Mouse (Mus musculus): ENCODE measurements at regions not wholly inside any gene's neighbourhood (a gene's known extent, or its start where the extent isn't known, plus 50 kb on each side); places are given as distances from the start of the nearest gene placed in this dataset.
"Not testable (repeated sequence)": the region's sequence is repeated elsewhere in the genome, so short reads cannot be mapped to it uniquely, and the experiment has no call there.

DNA sequence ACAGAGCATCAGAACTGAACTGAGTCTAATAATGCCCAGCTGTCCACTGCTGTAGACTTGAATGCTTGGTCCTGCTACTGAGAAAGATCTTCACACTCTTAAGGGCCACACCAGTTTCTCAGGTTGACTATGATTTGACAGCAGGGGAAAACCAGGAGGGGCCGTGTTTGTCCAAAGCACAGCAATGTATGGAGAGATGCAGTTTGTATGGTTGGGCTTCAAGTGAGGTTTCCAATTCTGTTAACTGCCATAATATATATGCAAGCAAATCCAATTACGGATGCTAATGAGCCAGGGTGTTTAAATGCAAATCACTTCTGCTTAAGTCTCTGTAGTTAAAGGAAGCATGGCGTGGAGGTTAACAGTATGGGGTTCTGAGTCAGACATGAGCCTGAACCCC lies 157.2 kb upstream of the 1700056E22Rik start:
- no peak for DNase-seq

DNA sequence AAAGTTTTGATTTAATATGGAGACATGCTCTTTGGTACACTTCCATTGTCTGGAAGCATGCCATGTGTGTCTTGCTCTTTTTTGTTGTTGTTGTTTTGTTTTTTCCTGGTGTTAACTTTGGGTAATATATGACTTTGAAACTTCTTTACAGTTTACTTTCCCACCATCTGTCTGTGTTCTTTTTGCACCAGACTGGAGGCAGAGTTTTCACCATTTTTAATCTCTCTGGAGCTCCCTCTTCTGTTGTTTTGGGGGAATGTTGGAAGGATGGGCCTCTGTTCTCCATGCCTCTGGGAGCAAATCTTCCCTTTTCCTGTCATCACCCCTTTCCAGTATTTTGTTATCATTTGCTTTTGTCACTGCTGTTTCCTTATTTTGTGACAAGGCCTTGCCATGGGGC lies 153.5 kb upstream of the 1700056E22Rik start:
- DNase-seq: no peak

DNA sequence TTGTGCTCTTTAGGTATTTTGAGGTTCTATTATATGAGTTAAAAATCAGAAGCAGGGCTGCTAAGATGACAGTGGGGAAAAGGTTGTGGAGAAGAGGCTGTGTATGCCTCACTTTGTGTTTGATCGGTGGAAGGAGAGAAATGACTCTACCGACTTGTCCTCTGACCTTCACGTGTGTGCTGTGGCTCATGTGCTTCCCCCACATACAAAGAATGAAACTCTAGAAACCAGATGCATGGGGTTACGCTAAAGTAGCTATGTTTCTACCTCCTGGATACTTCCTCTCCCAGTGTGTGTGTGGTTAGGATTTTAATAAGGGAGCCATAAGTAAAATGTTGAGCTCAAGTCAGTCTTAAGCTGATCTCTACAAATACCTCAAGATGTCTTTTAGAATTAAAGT lies 148.1 kb upstream of the 1700056E22Rik start:
- no peak for DNase-seq

DNA sequence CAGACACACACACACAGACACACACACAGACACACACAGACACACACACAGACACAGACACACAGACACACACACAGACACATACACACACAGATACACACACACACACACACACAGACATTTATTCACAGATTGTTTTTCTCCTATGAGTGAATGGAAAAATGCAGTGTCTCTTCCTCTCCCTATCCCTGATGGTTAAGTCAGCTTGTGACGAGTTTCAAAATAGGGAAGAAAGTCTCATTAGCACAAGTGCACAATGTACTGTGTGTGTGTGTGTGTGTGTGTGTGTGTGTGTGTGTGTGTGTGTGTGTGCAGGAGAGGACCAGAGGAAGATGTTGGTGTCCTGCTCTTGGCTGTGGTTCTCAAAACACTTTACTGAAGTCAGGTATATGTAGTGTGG lies 140.3 kb upstream of the 1700056E22Rik start:
- not testable (repeated sequence) for DNase-seq

DNA sequence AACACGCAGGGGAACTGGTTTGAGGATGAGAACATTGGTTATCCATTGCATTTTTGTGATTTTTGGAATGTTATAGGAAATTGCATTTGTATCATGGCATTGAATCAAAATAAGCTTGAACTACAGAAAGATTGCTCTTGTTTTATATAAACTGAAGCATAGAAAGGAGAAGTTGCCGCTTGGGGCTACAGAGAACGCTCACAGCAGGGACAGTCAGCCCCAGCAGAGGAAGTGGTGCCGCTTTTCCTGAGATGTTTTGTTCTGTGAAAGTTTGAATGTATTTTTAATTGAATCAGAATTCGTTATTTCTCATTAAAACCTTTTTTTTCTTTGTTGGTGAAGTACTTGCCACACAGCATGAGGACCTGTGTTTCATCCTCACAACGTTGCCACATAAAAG lies 139.6 kb upstream of the 1700056E22Rik start:
- no peak for DNase-seq

DNA sequence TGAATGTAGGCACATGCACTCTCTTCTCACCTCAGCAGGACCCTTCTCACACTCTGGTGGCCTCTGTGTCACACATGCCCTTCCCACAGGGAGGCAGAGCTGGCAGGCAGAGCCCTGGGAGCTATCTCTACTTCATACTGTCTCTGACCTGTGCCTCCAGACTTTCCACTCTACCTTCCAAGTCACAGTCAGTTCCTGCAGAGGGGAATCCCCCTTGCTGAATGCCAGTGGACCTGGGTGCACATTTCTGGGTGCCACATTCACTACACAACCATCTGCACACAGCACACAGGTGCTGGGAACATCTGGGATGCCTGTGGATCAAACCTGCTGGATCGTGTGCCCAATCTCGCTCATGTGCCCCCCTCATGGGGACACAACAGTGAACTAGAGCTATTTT lies 138.9 kb upstream of the 1700056E22Rik start:
- no peak for DNase-seq

DNA sequence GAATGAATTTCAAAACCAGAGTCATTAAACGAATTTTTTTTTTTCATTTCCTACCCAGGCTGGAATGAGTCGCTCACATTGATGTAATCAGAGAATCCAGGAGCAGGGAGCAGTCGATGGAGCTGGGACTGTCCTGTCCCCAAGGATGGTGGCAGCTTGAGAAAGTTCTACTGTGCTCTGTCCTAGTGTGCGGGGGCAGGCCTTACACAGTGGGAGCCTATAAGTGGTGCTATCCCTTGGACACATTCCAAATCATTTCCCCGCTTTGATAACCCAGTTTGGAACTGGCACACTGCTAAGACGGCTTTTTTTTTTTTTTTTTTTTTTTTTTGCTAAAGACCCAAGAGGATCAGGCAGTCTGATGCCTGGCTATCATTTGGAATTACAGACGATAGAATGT lies 137.5 kb upstream of the 1700056E22Rik start:
- no peak for DNase-seq

DNA sequence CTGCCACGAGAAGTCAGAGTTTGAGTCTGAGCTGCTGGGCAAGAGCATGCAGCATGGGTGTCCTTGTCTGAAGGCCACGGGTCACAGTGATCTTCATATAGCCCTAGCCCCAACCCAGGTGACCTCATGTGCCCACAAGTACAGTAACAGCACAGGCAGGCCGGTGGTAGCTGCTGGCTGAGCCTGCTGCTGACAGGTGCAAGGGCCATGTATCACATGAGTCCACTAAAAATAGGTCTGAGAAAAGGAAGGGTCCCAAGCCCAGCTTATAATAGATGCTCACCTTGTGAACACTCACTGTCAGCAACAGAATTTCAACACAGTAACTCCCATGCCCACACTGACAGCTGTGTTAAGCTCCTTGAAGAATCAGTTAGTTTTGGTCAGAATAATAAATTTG lies 136.8 kb upstream of the 1700056E22Rik start:
- DNase-seq: no peak

DNA sequence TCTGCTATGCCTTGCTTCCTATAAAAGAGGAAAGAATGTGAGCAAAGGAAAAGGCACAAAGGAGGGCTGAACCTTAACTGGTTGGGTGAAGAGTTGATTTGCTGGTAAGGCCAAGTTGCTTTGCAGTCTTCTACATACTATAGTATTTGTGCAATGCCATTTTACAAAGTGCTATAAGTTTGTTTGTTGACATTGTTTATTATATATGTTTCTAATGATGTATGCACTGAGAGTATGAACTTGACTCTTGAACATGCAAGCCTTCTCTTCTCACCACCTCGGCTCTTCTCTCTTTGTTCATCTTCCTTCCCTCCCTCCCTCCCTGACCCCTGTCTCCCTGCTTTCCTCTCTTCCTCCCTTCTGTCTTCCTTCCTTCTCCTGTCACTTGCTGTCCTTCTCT lies 135.9 kb upstream of the 1700056E22Rik start:
- no peak for DNase-seq

DNA sequence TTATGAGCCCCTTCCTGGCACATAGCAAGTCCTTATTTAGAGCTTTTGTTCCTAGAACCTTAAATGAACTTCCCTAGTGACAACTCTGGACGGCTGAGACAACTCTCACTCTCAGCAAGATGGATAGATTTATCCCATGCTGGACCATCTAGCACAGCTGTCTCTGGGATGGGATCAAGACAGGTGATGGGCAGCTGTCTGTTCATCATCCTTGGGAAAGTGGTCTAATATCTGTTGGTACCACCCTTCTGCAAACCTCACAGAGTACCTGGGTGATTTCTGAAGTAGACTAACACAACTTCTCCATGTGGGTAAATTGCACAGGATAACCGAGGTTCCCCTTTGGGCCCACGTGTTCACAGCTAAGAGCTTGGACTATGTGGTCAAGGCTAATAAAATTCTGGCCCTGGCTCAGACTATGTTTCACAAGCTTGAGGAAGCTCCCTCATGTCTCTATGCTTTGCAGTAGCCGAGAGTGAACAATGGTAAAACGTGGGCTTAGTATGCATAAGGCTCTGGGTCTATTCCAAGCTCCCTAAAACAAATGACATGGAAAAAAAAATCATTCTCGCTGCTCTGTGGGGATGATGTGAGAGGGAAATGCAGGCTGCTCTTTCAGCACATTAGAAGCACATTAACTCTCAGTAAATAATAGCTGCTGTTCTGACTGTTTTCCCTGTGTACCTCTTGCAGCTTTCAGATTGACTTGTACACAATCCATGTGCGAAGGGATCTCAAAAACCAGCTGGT lies 135.1 kb upstream of the 1700056E22Rik start:
- DNase-seq: no peak

DNA sequence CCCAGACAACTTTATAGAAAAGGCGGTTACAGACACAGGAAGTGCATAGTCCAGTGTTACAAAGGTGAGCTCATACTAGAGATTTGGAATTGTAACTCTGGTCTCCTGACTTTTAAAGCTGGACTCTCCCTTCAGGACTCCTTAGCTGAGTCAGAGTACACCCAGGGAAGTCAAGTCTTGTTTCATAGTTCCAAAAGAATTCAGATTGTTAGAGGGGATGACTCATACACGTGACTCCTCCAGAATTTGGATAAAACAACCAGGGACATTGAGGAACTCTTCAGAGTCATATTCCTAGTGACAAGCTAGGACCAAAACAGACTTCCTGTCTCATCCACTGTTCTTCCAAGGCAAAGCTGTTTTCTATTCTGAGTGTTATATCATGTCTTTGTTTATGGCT lies 132.8 kb upstream of the 1700056E22Rik start:
- DNase-seq: no peak

DNA sequence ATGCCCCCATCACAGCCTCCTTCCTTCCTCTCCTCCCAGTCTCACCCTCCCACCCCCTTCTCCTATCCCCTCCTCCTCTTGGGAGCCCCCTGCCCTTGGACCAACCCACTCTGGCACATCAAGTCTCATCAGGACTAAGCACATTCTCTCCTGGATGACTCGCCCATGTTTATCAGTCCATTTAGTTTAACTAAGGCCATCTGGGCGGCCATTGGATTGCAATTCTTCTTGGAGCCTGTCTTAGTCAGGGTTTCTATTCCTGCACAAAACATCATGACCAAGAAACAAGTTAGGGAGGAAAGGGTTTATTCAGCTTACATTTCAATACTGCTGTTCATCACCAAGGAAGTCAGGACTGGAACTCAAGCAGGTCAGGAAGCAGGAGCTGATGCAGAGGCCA lies 128.4 kb upstream of the 1700056E22Rik start:
- not testable (repeated sequence) for DNase-seq

DNA sequence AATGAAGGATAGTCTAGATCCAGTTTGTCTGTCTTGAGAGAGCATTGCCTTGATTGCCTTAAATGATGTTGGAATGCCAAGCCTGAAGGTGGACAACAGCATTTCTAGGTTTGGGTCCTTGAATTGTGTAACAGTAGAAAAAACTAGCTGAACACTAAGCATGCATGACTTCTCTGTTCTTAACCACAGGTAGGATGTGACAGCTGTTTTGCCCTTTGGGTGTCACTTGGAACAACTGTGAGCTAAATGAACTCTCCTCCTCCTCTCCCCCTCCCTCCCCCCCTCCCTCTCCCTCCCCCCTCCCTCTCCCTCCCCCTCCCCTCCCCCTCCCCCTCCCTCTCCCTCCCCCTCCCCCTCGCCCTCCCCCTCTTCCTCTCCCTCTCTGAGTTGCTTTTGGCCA lies 113.6 kb upstream of the 1700056E22Rik start:
- no peak for DNase-seq

DNA sequence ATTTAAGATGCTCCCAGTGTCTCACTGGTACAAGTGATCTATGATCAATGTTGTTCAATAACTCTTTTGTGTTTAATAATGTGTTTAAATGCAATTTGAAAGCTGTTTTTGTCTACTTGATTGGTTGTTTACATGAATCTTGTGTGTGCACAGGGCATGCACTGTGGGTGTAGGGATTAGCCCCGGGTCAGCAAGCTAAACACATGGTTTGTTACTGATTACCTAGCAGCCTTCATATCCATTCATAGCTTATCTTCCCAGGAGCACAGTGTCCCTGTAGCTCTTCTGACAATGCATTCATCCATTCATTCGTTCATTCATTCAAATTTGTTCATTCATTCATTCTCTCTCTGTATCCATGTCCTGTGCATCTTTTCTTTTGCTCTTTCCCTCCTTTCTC lies 108.9 kb upstream of the 1700056E22Rik start:
- no peak for DNase-seq

DNA sequence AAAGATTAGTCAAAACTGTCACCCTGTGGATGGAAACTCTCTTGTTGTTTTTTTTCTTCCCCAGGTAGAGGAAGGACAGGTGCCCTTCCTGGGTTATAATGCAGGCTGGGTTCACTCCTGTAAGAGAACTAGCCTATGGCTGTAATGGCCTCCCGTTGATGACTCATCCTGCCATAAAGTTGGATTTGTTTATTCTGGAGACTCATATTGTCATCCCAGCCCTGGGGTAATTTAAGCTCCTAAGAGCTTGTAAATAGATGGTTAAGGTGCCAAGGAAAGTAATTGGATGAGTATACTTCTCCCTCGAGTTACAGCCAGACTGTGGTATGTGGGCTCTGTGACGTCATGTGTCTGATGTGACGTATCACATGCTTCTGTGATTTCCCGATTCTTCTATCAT lies 106.4 kb upstream of the 1700056E22Rik start:
- no peak for DNase-seq

DNA sequence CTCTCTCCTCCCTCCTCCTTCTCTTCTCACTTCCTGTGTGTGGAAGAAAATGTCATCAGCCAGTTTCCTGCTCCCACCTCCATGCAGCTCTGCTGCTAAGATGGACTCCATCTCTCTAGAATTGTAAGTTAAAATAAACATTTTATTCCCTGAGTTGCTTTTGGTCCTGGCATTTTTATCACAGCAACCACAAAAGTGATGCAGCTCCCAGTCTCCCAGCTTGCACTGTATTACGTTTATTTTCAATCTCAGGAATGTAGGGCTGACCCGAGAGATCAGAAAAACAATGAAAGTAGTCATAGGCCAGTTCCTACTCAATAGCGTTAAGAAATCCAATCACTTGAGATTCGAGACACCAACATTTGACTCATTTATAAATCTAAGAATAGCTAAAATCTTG lies 106.0 kb upstream of the 1700056E22Rik start:
- DNase-seq: no peak

DNA sequence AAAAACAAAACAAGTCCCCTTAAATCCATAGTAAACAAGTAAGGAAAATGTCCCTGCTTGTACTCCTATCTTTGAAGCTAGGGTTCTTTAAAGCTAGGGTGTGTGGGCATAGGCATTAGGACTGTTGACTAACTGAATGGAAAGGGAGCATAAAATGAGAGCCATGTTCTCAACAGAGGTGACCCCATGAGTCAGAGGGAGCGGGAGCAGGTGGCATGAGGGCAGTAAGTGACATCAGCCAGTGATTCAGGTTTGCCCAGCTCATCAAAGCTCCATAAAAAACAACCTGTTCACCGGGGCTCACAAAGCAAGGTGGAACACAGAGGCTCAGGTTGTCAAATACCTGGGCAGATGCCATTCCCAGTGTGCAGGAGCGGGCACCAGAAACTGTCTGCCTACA lies 104.6 kb upstream of the 1700056E22Rik start:
- DNase-seq: no peak

DNA sequence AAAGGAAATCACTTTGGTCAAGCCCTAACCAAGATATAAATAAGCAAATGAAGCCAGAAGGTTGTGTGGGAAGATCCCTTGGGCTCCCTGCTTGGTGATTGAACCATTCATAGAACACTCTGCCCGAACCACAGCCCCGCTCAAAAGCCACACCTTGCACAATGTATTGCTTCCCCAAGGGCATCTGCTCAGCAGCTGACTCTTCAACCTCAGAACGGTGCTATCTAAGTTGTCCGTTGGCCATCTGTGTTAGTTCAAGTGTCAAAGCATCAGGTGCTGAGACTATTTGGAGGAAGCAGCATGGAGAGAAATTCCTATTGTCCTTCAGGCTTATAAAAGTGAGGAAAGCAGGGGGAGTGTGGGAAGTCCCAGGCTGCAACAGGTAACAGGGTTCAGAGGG lies 96.8 kb upstream of the 1700056E22Rik start:
- DNase-seq: no peak

DNA sequence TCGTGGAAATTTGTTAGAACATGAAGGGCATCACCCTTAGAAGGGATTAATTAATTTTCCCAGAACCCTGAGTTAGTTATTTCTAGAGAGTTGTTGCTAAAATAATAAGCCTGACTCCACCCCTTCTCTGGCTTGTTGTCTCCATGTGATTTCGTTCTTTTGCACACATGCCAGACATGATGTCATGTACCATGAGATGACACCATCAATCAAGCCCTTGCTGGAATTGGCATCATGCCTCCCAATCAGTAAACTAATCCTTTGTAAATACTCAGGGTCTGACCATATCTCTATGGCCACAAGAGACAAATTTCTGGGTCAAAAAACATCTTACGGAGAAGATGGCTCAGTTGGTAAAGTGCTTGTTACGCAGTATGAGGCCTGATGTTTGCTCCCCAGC lies 93.2 kb upstream of the 1700056E22Rik start:
- no peak for DNase-seq

DNA sequence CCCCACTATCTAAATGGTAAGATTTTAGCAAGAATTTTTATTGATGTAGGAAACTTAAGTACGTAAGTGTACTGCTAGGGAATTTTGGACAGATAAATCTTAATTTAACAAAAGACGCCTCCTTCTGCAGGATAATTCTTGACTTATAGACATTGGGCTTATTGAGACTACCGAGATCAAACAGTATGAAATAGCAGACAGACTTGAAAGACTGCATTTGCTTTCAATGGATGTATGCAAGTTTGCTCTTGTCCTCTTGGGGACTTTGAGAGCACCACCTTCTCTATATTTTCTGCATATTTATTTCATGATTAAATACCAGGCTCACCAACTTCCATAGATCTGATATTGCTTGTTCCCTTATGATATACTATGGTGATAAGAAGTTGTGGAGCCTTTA lies 92.8 kb upstream of the 1700056E22Rik start:
- no peak for DNase-seq
